Mouse (Mus musculus) heart, embryonic 11.5 days (tissue): ENCODE data around the gene Cyp4f13. TPM values are rescaled to one million over a fixed set of nuclear protein-coding genes. Genes with fewer than 3 reads are reported as not detected.
A peak's percentile ranks its signal among the peaks of the same experiment; 100 is the strongest.

Source experiments
- ATAC-seq: fragments of 200-750 bp; cut with Nextera tagmentation; replicated peaks from 2 replicates; pipeline ENCODE4 v1.8.0; 2017; ENCODE audit warnings: moderate library complexity; ENCODE audit not compliant: insufficient number of reproducible peaks, low FRiP score, low TSS enrichment
- H3K27ac ChIP-seq: fragments of 300-500 bp; sonication (generic); 2 replicates; pipeline ENCODE4 v1.5.1; 2014; ENCODE audit warnings: mild to moderate bottlenecking, low read depth, low read length
- H3K27me3 ChIP-seq: fragments of 300-500 bp; sonication (generic); 2 replicates; pipeline ENCODE4 v1.6.1; 2014; ENCODE audit warnings: mild to moderate bottlenecking, low read length, mixed read lengths; ENCODE audit not compliant: control insufficient read depth, insufficient read depth
- H3K36me3 ChIP-seq: fragments of 300-500 bp; sonication (generic); 2 replicates; pipeline ENCODE4 v1.6.1; 2014; ENCODE audit warnings: mild to moderate bottlenecking, low read length, moderate library complexity, mixed read lengths; ENCODE audit not compliant: control insufficient read depth, insufficient read depth
- H3K4me1 ChIP-seq: fragments of 300-500 bp; sonication (generic); 2 replicates; pipeline ENCODE4 v1.6.1; 2014; ENCODE audit warnings: low read length; ENCODE audit not compliant: control insufficient read depth, insufficient read depth
- H3K4me2 ChIP-seq: fragments of 300-500 bp; sonication (generic); 2 replicates; pipeline ENCODE4 v1.6.1; 2014; ENCODE audit warnings: mild to moderate bottlenecking, moderate library complexity
- H3K4me3 ChIP-seq: fragments of 300-500 bp; sonication (generic); 2 replicates; pipeline ENCODE4 v1.5.1; 2014; ENCODE audit warnings: low read depth, low read length
- H3K9ac ChIP-seq: fragments of 300-500 bp; sonication (generic); 2 replicates; pipeline ENCODE4 v1.6.1; 2014; ENCODE audit warnings: mild to moderate bottlenecking, low read depth, low read length, moderate library complexity
- H3K9me3 ChIP-seq: fragments of 300-500 bp; sonication (generic); replicated peaks from 2 replicates; pipeline ENCODE4 v1.6.1; 2016; ENCODE audit warnings: low read length; ENCODE audit not compliant: control insufficient read depth
- WGBS: fragments of 180-500 bp; shearing (Covaris S2); extraction: QIAGEN DNeasy Blood & Tissue Kit; methylation state at CpG from one replicate; pipeline ENCODE4 v1.1.7; 2014; ENCODE audit not compliant: insufficient replicate concordance; 5-methylcytosine and 5-hydroxymethylcytosine counted together
- polyA plus RNA-seq: library from polyadenylated mRNA; unstranded; fragments of >200 nt; fragmentation: Nextera tagmentation; extraction: Ambion mirVana; gene quantifications from 2 replicates; pipeline ENCODE4 v1.2.1, GENCODE M21; 2014

Gene Cyp4f13
- polyA plus RNA-seq, 1 experiment from 2014 or later = 9.0 TPM

- WGBS = 68% methylated on average over 11 of the region's 11 CpGs
- Histone ChIP-seq H3K27me3 (no peaks in the 10 kb centered on the region), H3K4me2 (no peak overlapping the region), H3K4me3 (no peak overlapping the region), H3K9me3 (no peaks in the 10 kb centered on the region), H3K9ac (no peak overlapping the region), H3K4me1 (peaks cover 11% of the 10 kb centered on the region), H3K27ac (no peak overlapping the region), H3K36me3 (no peaks in the 10 kb centered on the region)
- no peak for ATAC-seq
Observed at GRCm38 (mm10) chr17:32951006-32951405, 3.8 kb upstream of the Cyp4f13 start.

- Histone ChIP-seq H3K36me3 (no peaks in the 10 kb centered on the region), H3K27me3 (no peaks in the 10 kb centered on the region), H3K27ac (no peak overlapping the region), H3K4me2 (no peak overlapping the region), H3K4me1 (peaks cover 11% of the 10 kb centered on the region), H3K9ac (no peak overlapping the region), H3K4me3 (no peak overlapping the region), H3K9me3 (no peaks in the 10 kb centered on the region)
- 82% methylated on average over 3 of the region's 3 CpGs for WGBS
- no peak for ATAC-seq
Observed at GRCm38 (mm10) chr17:32950136-32950535, 2.9 kb upstream of the Cyp4f13 start.

GRCm38 (mm10) chr17:32946716-32947115 is 486 bp downstream of the Cyp4f13 start:
- no peaks in the 10 kb centered on the region for H3K9me3 ChIP-seq
- WGBS = 64% methylated on average over 9 of the region's 9 CpGs
- peak overlapping the region; percentile 88 for H3K4me2 ChIP-seq
- H3K9ac ChIP-seq = peak overlapping the region; percentile 60
- H3K36me3 ChIP-seq = no peaks in the 10 kb centered on the region
- ATAC-seq = no peak
- H3K27ac ChIP-seq = 0 out of 2 replicates have a peak overlapping the region, but pooled peaks have one; percentile 3
- H3K27me3 ChIP-seq = no peaks in the 10 kb centered on the region
- peak overlapping the region; percentile 49 for H3K4me3 ChIP-seq
- peaks cover 11% of the 10 kb centered on the region for H3K4me1 ChIP-seq

- Histone ChIP-seq H3K4me1 (peaks cover 11% of the 10 kb centered on the region), H3K9ac (no peak overlapping the region), H3K27me3 (no peaks in the 10 kb centered on the region), H3K9me3 (no peaks in the 10 kb centered on the region), H3K4me2 (no peak overlapping the region), H3K27ac (no peak overlapping the region), H3K36me3 (no peaks in the 10 kb centered on the region), H3K4me3 (no peak overlapping the region)
- no peak for ATAC-seq
- WGBS = 61% methylated on average over 3 of the region's 3 CpGs
Observed at GRCm38 (mm10) chr17:32944402-32945035, 2.7 kb downstream of the Cyp4f13 start.

- 81% methylated on average over 3 of the region's 3 CpGs for WGBS
- no peaks in the 10 kb centered on the region for H3K36me3 ChIP-seq
Observed at GRCm38 (mm10) chr17:32943661-32944060, 3.5 kb downstream of the Cyp4f13 start.

GRCm38 (mm10) chr17:32939831-32940230 is 7.4 kb downstream of the Cyp4f13 start:
- Histone ChIP-seq H3K27me3 (no peaks in the 10 kb centered on the region), H3K4me3 (no peak overlapping the region), H3K4me2 (no peak overlapping the region), H3K36me3 (no peaks in the 10 kb centered on the region), H3K4me1 (no peaks in the 10 kb centered on the region), H3K9me3 (no peaks in the 10 kb centered on the region), H3K27ac (no peak overlapping the region), H3K9ac (no peak overlapping the region)
- 78% methylated on average over 4 of the region's 4 CpGs for WGBS
- ATAC-seq = no peak

More at GRCm38 (mm10) chr17:32943661-32944060, 3.5 kb downstream of the Cyp4f13 start:
- Histone ChIP-seq H3K4me2 (no peak overlapping the region), H3K9me3 (no peaks in the 10 kb centered on the region), H3K9ac (no peak overlapping the region), H3K27me3 (no peaks in the 10 kb centered on the region), H3K4me3 (no peak overlapping the region), H3K4me1 (peaks cover 11% of the 10 kb centered on the region), H3K27ac (no peak overlapping the region)
- no peak for ATAC-seq

- Histone ChIP-seq H3K27me3 (no peaks in the 10 kb centered on the region), H3K4me2 (no peak overlapping the region), H3K9ac (no peak overlapping the region), H3K27ac (no peak overlapping the region), H3K4me3 (no peak overlapping the region), H3K4me1 (no peaks in the 10 kb centered on the region), H3K9me3 (no peaks in the 10 kb centered on the region), H3K36me3 (no peaks in the 10 kb centered on the region)
- ATAC-seq = no peak
- WGBS = 74% methylated on average over 5 of the region's 5 CpGs
Observed at GRCm38 (mm10) chr17:32927803-32928202, 19.4 kb downstream of the Cyp4f13 start.

GRCm38 (mm10) chr17:32924658-32925312 is 22.4 kb downstream of the Cyp4f13 start:
- H3K27ac ChIP-seq = no peak overlapping the region

More at GRCm38 (mm10) chr17:32924658-32925312, 22.4 kb downstream of the Cyp4f13 start:
- peak; percentile 85 for ATAC-seq
- no peaks in the 10 kb centered on the region for H3K4me1 ChIP-seq
- H3K36me3 ChIP-seq = no peaks in the 10 kb centered on the region
- H3K9me3 ChIP-seq = peaks cover 6% of the 10 kb centered on the region; the same call in 1 of the 2 replicates
- peak overlapping the region; percentile 69 for H3K9ac ChIP-seq
- H3K4me2 ChIP-seq = peak overlapping the region; percentile 75
- H3K27me3 ChIP-seq = no peaks in the 10 kb centered on the region
- peak overlapping the region; percentile 45 for H3K4me3 ChIP-seq
- WGBS = 15% methylated on average over 32 of the region's 32 CpGs
